Mouse (Mus musculus): Measurements from ENCODE around the gene Scrn3. TPM values are rescaled to one million over a fixed set of nuclear protein-coding genes. Genes with fewer than 3 reads are reported as not detected.

Gene Scrn3
- 14.3 and 16.3 TPM in 2 replicates for polyA plus RNA-seq (2015; fragmentation: Nextera tagmentation; extraction: Ambion mirVana)

DNA sequence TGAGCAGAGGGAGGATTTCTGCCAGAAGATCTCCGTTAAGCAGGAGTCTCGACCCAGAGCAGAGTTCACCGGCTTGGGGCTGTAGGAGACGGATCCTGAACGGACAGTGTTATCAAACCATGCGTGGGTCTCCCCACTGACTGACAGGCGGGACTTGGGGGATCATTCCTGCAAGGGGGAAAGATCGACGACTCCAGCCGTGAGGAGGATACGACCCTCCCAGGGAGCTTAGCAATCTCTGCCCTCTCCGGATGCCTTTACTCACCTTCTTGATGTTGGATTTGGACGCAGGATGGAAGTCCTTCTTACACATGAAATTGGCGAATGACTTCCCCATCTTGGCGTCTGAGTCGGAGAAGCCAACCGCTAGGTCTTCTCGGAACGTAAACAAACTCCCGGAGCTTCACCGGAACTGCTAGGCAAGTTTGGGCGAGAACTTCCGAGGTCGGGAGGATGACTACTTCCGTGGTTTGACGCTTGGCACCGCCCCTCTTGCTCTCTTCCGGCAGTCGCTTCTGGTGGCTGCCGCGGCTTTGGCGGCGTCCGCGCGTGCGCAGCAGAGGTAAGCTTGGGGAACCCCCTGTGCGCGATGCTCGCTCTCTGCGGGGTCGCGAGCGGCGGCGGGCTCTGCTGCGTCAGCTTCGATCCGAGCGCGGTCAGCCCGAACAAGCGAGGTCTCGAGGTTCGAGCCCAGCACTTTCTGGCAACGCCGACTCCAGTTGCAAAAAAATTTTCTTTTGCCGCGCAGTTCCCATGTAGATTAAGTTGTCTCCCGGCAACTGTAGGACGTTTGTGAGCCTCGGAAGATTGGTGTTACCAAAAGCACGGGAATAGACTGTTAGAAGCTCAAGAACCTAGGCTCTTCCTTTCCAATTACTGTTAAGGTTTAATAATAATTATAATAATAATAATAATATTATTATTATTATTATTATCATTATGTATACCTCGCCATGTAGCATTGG lies at the start of gene Scrn3, which contains the start of gene Cir1:
Gene Scrn3, plus strand, starts transcription at position 450 of the 965 bp plus-strand sequence.
Gene Cir1, minus strand, starts transcription at position 550 of the 965 bp plus-strand sequence.
- under 1% methylated on average over 64 of the region's 64 CpGs for WGBS

DNA sequence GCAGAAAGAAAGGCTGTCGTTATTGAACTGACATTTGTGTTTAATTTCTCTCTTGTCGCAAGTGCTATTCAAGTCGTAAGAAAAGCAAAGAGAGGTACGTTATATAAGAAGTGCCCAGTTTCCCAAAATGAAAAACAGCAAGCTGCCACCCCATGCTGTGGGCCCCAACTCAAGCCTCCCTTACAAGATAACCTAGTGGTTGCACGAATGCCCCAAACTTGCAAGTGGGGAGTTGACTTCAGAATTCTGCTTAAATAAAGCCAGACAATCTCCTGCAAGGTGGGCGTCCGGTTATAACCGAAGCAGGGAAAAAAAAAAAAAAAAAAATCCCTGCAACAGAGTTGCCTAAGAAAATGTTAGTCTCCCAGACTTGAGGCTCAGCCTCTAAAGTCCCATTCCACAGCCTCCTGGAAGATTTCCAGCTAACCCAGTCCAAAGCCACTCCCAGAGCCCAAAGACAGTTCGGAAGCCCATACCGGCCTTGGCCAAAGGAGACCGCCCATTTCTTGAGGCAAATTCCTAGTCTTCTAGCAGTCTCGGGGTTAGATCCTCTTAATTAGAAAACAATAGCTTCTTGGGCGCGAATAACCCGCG lies 49.1 kb upstream of the Scrn3 start:
- peaks cover 4% of the 10 kb centered on the region; the same call in 1 of the 2 replicates for H3K9me3 ChIP-seq
- no peaks in the 10 kb centered on the region for H3K36me3 ChIP-seq
- H3K27me3 ChIP-seq: peaks cover 52% of the 10 kb centered on the region
- H3K4me3 ChIP-seq: peak overlapping the region; percentile 54
- H3K27ac ChIP-seq: no peak overlapping the region
- H3K9ac ChIP-seq: peak overlapping the region; percentile 60
- H3K4me1 ChIP-seq: peaks cover 26% of the 10 kb centered on the region
- WGBS: 3% methylated on average over 16 of the region's 16 CpGs
- H3K4me2 ChIP-seq (replicated peaks): peak overlapping the region; percentile 90
- no peak for ATAC-seq (ENCODE audit: low FRiP score, low read depth)

More for the DNA sequence above, at the start of gene Scrn3, which contains the start of gene Cir1:
- Histone ChIP-seq H3K36me3 (peaks cover 29% of the 10 kb centered on the region), H3K27me3 (no peaks in the 10 kb centered on the region), H3K9ac (peak within 1 kb of the TSS; percentile 83), H3K9me3 (no peaks in the 10 kb centered on the region), H3K27ac (peak within 1 kb of the TSS; percentile 76; the same call in 1 of the 2 replicates), H3K4me1 (peaks cover 17% of the 10 kb centered on the region), H3K4me2 (replicated peaks) (peak within 1 kb of the TSS; percentile 95), H3K4me3 (peak within 1 kb of the TSS; percentile 73)
- ATAC-seq (ENCODE audit: low FRiP score, low read depth): peak; percentile 96

DNA sequence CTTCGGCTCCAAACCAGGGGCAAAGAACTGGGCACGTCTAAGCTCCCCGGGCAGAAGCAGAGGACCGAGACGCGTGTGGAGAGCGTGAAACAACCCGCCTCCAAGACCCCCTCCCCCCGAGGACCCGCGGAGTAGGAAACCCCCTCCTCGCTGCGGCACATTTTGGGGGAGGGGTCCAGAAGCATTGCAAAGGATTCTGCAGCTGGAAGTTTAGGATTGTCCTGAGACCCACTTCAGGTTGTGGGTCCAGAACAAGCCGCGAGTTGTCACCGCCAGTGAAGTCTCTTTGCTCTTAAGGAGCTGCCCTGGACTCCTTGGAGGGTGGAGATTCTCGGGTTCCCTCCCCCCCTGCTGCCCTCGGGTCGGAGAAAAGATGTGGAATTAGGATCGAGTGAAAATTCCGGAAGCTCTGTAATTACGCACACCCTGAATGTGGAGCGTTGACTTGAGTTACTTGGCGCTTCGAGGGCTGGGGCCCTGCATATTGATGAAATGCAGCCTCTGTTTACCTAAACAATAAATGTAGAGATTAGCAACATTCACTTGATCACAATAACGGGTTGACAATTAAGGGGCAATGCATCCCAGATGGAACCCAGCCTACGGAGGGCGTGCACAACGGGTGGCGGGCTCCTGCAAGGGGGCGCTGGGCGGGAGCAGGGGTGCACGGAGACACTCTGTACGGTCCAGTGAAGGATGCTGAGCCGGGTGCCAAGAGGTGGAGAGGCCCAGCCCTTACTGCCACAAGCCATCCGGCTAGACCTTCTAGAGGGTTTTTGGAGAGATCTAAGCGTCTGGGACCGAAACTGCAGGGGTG lies 48.4 kb upstream of the Scrn3 start:
- Histone ChIP-seq H3K9me3 (peaks cover 4% of the 10 kb centered on the region; the same call in 1 of the 2 replicates), H3K27me3 (peaks cover 59% of the 10 kb centered on the region), H3K9ac (peak overlapping the region; percentile 60), H3K4me1 (peaks cover 27% of the 10 kb centered on the region), H3K36me3 (no peaks in the 10 kb centered on the region), H3K4me3 (peak overlapping the region; percentile 54), H3K27ac (no peak overlapping the region), H3K4me2 (replicated peaks) (peak overlapping the region; percentile 90)
- WGBS: 2% methylated on average over 38 of the region's 38 CpGs
- peak; percentile 57; the same call in 1 of the 2 replicates for ATAC-seq (ENCODE audit: low FRiP score, low read depth)

DNA sequence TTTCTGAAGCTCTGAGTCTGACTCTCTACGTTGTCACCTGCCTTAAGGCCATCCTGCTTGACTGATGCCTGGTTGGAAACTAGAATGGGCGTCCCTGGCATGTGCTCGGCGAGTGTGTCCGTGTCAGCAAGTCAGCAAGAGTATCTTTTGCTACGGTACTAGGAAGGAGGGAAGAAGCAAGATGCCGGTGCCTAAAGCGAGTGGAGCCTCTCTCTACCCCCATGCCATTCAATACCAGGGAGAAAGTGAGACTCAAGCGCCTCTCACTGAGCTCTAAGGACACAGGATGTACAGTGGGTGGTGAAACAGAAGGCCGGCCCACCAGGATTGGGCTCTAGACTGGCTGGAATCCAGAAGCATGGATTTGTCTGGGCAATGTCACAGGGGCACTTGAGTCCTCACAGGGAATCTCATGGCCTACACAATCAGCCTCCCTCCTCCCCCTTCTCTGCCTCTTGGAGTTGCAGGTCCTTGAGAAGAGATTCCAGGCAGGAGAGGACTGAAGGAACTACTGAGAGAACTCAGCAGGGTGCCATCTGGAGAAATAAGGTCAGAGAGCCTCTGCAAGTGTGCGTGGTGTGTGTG lies 47.7 kb upstream of the Scrn3 start:
- ATAC-seq (ENCODE audit: low FRiP score, low read depth): no peak
- WGBS: 6% methylated on average over 11 of the region's 11 CpGs
- H3K36me3 ChIP-seq: no peaks in the 10 kb centered on the region
- no peak overlapping the region for H3K27ac ChIP-seq
- H3K9me3 ChIP-seq: peaks cover 4% of the 10 kb centered on the region; the same call in 1 of the 2 replicates
- H3K4me3 ChIP-seq: peak overlapping the region; percentile 54
- peak overlapping the region; percentile 60; the same call in 1 of the 2 replicates for H3K9ac ChIP-seq
- peaks cover 27% of the 10 kb centered on the region for H3K4me1 ChIP-seq
- H3K4me2 ChIP-seq (replicated peaks): peak overlapping the region; percentile 90
- peaks cover 64% of the 10 kb centered on the region for H3K27me3 ChIP-seq

DNA sequence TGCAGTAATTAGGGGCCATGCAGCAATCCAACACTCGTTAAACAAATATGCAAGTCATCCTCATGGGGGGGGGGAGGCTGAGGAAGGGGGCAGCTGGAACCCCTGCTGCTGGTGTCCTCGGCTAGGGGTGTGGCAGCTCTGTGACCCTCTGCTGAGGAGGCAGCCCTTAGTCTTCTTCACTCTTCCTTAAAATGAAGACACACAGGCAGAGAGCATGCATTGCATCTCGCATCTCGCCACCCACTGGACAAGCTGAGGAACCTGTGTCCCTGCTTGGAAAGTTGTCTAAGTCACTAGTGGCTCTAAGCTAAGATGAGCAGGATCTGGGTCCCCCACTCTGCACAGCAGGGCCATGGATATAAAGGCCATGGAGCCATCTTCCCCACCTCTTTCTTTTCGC lies 46.4 kb upstream of the Scrn3 start:
- H3K36me3 ChIP-seq: no peaks in the 10 kb centered on the region
- peaks cover 36% of the 10 kb centered on the region for H3K4me1 ChIP-seq
- H3K27me3 ChIP-seq: peaks cover 77% of the 10 kb centered on the region
- ATAC-seq (ENCODE audit: low FRiP score, low read depth): no peak
- peaks cover 2% of the 10 kb centered on the region; the same call in 1 of the 2 replicates for H3K9me3 ChIP-seq
- no peak overlapping the region for H3K4me3 ChIP-seq
- H3K27ac ChIP-seq: no peak overlapping the region
- 5% methylated on average over 5 of the region's 5 CpGs for WGBS
- H3K9ac ChIP-seq: no peak overlapping the region
- H3K4me2 ChIP-seq (replicated peaks): no peak overlapping the region

DNA sequence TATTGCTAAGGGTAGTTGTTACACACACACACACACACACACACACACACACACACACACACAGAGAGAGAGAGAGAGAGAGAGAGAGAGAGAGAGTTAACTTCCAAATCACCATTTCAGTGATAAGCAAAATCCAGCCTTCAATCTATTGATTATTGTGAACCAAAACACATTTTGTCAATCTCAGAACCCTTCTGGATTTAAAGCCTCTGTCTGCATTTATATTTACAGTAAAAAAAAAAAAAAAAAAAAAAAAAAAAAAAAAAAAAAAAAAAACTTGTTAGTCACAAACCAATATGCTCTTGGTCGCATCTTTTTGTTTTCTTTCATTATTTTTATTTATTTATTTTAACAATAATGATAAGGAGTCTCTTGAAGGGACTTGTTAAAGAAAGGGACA lies 45.8 kb upstream of the Scrn3 start:
- no peak for ATAC-seq (ENCODE audit: low FRiP score, low read depth)
- Histone ChIP-seq H3K4me2 (replicated peaks) (no peak overlapping the region), H3K4me3 (no peak overlapping the region), H3K27ac (no peak overlapping the region), H3K36me3 (no peaks in the 10 kb centered on the region), H3K4me1 (peaks cover 42% of the 10 kb centered on the region), H3K9ac (no peak overlapping the region), H3K9me3 (no peaks in the 10 kb centered on the region), H3K27me3 (peaks cover 83% of the 10 kb centered on the region)
- 42% methylated on average over 1 of the region's 1 CpGs for WGBS

DNA sequence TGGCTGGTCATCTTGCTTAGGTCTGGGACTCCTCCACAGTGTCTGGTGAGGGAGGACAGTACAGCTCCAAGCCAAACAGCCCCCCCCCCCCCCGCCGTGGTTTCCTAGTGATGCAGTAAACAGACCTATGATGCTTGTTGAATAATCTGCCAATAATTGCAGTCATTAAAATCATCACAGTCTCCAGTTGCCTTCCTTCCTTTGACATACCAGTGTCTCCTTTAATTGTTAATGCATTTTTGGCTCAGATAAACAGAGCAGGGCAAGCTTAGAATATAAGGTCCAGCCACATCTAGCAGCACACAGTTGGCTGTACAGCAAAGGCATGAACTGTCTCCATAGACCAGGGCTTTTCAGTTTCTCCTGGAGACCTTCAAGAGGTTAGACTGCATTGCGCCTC lies 45.2 kb upstream of the Scrn3 start:
- Histone ChIP-seq H3K27me3 (peaks cover 84% of the 10 kb centered on the region), H3K4me1 (peaks cover 48% of the 10 kb centered on the region), H3K9me3 (no peaks in the 10 kb centered on the region), H3K4me3 (no peak overlapping the region), H3K27ac (no peak overlapping the region), H3K4me2 (replicated peaks) (no peak overlapping the region), H3K9ac (no peak overlapping the region), H3K36me3 (no peaks in the 10 kb centered on the region)
- no peak for ATAC-seq (ENCODE audit: low FRiP score, low read depth)
- WGBS: 20% methylated on average over 3 of the region's 3 CpGs

DNA sequence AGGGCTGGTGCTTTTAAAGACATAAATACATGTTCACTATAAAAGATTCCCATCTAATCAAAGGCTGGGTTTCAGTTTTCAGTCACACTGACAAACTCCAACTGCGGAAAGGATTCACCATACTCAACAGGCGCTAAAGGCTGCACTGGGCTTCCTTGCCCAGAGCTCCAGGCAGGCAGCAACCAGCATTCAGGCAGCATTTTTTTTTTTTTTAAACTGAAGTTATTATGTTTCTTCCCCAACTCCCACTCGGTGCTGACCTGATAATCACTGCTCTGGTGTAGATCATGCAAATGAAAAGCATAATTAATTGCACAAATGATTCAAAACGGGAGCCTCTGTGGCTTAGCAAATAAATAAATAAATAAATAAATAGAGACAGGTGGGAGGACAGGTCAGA lies 44.6 kb upstream of the Scrn3 start:
- H3K27me3 ChIP-seq: peaks cover 84% of the 10 kb centered on the region
- H3K9ac ChIP-seq: no peak overlapping the region
- no peaks in the 10 kb centered on the region for H3K9me3 ChIP-seq
- H3K4me2 ChIP-seq (replicated peaks): no peak overlapping the region
- no peak for ATAC-seq (ENCODE audit: low FRiP score, low read depth)
- 4% methylated on average over 4 of the region's 4 CpGs for WGBS
- no peaks in the 10 kb centered on the region for H3K36me3 ChIP-seq
- no peak overlapping the region for H3K4me3 ChIP-seq
- H3K27ac ChIP-seq: no peak overlapping the region
- peaks cover 50% of the 10 kb centered on the region for H3K4me1 ChIP-seq

DNA sequence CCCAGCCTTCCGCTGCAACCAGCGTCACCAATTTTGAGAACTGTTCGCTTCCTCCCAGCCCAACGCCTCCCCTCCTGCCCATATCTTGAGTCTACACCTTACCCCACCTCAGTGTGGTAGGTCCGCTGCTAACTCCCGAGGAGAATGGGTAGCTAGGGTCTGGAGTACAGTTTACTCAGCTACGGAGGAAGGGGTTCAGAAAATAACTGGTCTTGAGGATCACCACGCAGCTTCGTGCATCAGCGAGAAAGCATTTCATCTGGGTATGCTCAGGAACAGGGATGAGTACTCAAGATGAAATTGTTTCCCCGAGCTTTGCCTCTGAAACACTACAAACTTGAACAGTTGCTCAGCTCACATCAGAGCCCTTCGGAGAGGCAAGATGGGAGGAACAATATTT lies 44.1 kb upstream of the Scrn3 start:
- 0 out of 2 replicates have a peak overlapping the region, but pooled peaks have one; percentile 23 for H3K4me2 ChIP-seq (replicated peaks)
- no peak for ATAC-seq (ENCODE audit: low FRiP score, low read depth)
- peaks cover 50% of the 10 kb centered on the region for H3K4me1 ChIP-seq
- H3K9me3 ChIP-seq: no peaks in the 10 kb centered on the region
- H3K27me3 ChIP-seq: peaks cover 86% of the 10 kb centered on the region
- no peak overlapping the region for H3K27ac ChIP-seq
- no peak overlapping the region for H3K9ac ChIP-seq
- no peaks in the 10 kb centered on the region for H3K36me3 ChIP-seq
- 3% methylated on average over 11 of the region's 12 CpGs for whole genome bisulfite sequencing
- H3K4me3 ChIP-seq: no peak overlapping the region

DNA sequence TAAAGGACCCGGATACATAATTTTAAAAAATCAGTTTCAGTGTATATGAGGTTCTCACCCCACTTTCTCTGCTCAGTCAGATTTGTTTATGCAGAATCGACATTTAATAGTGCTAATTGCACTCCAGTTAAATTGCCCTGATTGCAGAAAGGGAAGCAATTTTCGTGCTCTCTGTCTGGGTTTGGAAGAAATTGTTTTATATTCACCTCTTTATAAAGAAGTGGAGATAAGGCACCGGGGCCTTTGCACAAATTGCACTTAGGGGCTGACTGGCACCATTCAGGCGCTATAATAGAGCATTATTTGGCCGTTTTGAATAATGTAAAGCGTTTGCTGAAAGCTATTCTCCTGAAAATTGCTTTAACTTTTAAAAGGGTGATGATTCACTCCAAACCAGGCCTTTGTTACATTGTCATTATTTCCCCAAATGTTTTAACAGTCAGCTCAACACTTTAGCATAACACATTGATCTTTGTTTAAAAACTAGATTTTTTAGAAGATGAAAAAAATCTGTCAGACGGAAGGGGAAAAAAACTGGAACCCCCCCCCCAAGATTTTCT lies 43.5 kb upstream of the Scrn3 start:
- no peak overlapping the region for H3K9ac ChIP-seq
- 7% methylated on average over 8 of the region's 8 CpGs for WGBS
- H3K27ac ChIP-seq: no peak overlapping the region
- no peak overlapping the region for H3K4me3 ChIP-seq
- no peak for ATAC-seq (ENCODE audit: low FRiP score, low read depth)
- H3K9me3 ChIP-seq: no peaks in the 10 kb centered on the region
- no peaks in the 10 kb centered on the region for H3K36me3 ChIP-seq
- peaks cover 92% of the 10 kb centered on the region for H3K27me3 ChIP-seq
- H3K4me2 ChIP-seq (replicated peaks): no peak overlapping the region
- H3K4me1 ChIP-seq: peaks cover 50% of the 10 kb centered on the region

DNA sequence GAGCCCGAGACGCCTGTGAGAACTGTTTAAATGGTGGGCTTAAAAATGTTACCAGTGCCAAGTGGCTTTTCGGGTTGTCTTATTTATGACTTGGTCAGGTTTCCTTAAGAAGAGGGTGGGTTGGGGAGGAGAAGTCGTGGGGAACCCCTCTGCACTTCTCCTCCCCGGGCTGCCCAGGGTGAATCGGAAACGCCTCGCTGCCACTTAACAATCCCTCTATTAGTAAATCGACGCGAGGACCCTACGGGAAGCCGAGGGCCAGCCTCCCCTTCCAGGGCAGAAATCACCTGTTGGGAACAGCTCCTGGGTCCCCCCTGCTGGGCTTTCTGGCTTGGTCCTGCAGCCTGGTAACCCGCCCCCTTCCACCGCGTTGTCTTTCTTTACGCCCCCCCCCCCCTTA lies 42.7 kb upstream of the Scrn3 start:
- H3K27ac ChIP-seq: no peak overlapping the region
- no peak overlapping the region for H3K9ac ChIP-seq
- under 1% methylated on average over 17 of the region's 17 CpGs for WGBS
- peaks cover 93% of the 10 kb centered on the region for H3K27me3 ChIP-seq
- ATAC-seq (ENCODE audit: low FRiP score, low read depth): no peak
- peaks cover 50% of the 10 kb centered on the region for H3K4me1 ChIP-seq
- no peaks in the 10 kb centered on the region for H3K36me3 ChIP-seq
- peak overlapping the region; percentile 36; the same call in 1 of the 2 replicates for H3K4me2 ChIP-seq (replicated peaks)
- H3K9me3 ChIP-seq: no peaks in the 10 kb centered on the region
- no peak overlapping the region for H3K4me3 ChIP-seq

All from limb, embryonic 13.5 days (tissue).